Mouse (Mus musculus) v-Abl transformed pro-B cells (cell line): ENCODE measurements around the gene Ccdc153.

Source experiments
- in situ Hi-C, 2 experiments: fragments of 400-800 bp; cut with MboI; formaldehyde crosslinking; loops; one replicate each; pipeline ENCODE4 v1.15.1; 2025; ENCODE audit not compliant: unreplicated experiment in 2 of 2

Gene Ccdc153

DNA sequence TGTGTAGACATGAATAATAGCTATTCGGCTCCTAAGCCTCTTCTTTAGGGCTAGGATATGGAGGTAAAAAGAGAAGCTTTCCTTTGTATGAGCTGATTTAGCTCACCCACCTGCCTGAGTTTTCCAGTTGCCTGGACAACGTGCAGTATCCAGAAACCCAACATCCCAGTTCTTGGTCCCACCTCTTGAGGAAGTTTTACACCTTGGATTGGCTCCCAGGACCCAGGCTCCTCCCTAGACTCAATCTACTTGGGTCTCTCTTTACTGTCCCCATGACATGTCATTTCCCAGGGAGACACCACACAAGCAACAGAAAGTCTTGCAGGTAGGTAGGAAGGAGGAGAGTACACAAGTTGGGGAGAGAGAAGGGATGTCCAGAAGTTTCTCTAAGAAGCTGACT, at the start of gene Ccdc153:
Ccdc153 (plus strand) TSS at position 278 of the 400 bp plus-strand sequence.
- in situ Hi-C loops, result loop anchor here in 1 of 2 experiments (10.0 kb wide), 1 partner anchor 104 kb away; the partner anchor contains the start of gene Hmbs

GRCm38 (mm10) chr9:44191166-44191565, 49.3 kb upstream of the Ccdc153 start:
- in situ Hi-C loops, result no loop called here

DNA sequence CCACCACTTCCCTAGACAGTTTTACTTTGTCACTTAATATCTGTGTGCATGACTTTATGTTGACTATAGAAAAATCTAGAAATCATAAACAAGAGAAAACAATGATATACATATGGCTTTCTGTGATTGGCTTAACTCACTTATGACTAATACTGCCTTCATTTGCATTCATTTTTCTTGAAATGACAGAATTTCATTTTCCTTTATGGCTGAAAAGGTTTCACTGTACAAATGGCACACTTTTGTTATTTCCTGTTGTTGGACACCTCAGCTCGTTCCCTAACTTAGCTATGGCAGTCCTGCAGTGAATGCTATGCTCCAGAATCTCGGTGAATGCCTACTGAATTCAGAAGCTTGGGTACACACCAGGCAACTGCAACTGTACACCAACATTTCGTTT, 48.2 kb upstream of the Ccdc153 start:
- in situ Hi-C loops, result no loop called here

- in situ Hi-C loops, result no loop called here
Observed at GRCm38 (mm10) chr9:44192794-44193193, 47.7 kb upstream of the Ccdc153 start.

DNA sequence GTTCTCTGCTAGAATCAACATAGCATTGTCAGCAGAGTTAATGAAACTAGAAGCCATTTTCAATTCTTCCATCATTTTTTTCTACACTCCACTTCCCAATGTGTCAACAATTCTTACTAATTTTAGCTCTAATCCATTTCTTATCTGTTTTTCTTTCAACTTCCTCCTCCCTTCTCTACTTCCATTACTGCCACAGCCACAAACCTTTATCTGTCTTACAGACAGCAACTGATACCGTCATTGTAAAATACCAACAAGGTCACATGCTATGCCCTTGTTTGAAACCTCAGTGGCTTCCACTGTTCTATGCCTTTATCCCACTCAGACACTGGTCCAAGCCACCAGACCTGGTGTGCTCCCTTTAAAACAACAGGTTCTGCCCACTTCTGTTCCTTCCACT, 46.5 kb upstream of the Ccdc153 start:
- in situ Hi-C loops, result no loop called here

DNA sequence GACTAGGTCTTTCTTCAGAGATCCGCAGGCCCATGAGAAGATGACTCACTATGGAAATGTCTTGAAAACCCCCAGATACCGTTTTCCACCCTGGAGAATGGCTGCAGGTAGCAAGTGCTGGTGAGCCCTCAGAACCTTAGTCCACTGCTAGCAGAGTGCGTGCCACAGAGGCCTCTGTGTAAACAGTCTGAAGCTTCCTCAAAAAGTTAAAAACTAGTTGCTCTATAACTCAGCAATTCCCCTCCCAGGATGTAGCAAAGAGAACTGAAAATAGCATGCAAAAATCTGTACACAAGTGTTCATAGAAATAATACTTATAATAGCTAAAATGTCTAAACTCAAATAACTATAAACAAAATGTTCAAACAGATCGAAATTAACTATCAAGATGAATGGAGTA, 44.1 kb upstream of the Ccdc153 start:
- in situ Hi-C loops, result no loop called here

DNA sequence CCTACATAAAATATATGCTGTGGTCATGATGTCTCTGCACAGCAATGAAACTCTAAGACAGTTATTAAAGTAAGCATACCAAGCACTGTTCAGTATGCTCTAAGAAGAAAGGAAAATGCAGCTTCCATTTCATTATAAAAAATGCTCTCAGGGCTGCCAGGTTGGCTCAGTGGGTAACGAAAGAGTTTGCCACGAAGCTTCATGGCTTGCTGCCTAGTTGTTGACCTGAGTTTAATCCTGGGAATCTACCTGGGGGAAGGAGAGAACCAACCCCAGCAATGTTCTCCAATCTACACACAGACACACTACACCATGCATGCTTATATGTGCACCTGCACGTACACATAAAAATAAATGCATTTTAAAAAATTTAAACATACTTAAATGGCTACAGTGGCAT, 41.3 kb upstream of the Ccdc153 start:
- in situ Hi-C loops, result no loop called here

DNA sequence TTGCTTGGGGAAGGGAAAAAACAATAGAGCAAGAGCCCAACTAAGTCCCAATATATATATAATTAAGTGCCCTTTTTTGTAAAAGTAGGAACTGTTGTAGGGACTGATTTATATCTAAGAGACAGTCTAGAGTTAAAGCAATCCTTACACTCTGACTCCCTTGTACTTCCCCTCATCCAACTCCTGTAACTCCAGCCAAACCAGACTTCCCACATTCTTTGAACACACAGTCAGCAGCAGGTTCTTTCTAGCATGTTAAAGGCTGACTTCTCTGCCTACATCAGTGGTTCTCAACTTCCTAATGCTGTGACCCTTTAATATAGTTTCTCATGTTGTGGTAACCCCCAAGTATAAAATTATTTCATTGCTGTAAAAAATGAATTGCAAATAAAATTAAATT, 40.9 kb upstream of the Ccdc153 start:
- in situ Hi-C loops, result no loop called here

- in situ Hi-C loops, result no loop called here
Observed at GRCm38 (mm10) chr9:44200458-44200857, 40.0 kb upstream of the Ccdc153 start.

- in situ Hi-C loops, result no loop called here
Observed at GRCm38 (mm10) chr9:44207840-44208239, 32.6 kb upstream of the Ccdc153 start.

DNA sequence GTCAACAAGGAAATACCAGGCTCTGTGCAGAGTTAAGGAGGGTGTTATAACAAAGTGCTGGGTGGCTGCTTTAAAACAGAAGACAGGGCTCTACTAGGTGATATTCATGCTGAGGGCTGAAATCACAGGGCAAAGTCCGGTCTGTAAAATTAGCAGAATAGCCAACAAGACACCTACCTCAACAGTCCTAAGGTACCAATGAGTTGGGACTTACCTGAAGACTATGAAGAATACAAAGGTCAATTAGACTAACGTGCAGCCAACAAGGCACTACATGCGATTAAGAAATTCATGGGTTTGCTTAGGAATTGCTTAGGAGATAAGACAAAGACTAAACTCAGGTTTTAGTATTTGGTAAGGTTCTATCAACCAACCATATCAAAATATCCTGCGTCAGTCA, 31.1 kb upstream of the Ccdc153 start:
- in situ Hi-C loops, result no loop called here

DNA sequence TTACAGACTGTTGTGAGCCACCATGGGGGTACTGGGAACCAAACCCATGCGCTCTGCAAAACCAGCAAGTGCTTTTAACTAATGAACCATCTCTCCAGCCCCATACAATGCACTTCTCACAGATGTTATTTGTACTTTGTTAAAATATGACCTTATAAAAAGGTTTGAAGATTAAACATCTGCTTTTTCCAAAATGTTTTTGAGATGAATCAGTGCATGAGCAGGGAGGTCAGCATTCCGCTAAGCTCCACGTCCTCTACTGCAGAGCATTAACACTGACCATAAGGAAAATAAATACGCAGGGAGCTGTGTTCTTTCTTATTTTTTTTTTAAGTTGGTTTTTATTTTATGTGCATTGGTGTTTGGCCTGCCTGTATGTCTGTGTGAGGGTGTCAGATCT, 28.1 kb upstream of the Ccdc153 start:
- in situ Hi-C loops, result no loop called here

DNA sequence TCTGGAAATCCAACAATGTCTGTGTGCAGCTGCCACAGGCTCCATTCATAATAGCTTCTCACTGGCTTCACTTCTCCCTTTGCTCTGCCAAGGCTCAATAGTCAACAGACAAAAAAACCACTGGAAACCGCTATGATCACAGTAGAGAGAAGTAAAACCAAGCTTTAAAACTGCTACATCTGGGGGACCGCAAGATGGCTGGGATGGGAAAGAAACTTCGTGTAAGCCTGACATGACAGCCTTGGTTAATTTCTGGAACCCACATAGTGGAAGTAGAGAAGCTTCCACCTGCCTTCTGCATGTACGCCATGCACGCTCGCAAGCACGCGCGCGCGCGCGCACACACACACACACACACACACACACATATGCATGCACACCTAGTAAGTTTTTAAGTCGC, 26.9 kb upstream of the Ccdc153 start:
- in situ Hi-C loops, result no loop called here

DNA sequence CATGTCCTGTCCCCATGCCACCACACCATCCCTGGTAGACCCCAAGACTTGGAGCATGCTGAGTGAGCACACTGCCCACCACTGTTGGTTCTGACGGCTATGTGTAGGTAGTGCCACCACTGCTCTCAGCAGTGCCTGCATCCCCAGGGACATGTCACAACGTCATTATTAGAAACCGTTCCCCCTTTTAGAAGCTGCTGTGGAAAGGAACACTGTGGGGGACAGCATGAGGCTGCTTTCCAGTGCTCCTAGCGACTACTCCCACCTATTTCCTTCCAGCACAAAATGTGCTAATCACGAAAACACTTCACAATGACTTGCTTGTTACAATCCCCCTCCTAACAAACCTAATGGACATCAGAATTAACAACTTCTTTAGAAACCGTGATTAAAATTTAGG, 14.5 kb upstream of the Ccdc153 start:
- in situ Hi-C loops, result no loop called here

DNA sequence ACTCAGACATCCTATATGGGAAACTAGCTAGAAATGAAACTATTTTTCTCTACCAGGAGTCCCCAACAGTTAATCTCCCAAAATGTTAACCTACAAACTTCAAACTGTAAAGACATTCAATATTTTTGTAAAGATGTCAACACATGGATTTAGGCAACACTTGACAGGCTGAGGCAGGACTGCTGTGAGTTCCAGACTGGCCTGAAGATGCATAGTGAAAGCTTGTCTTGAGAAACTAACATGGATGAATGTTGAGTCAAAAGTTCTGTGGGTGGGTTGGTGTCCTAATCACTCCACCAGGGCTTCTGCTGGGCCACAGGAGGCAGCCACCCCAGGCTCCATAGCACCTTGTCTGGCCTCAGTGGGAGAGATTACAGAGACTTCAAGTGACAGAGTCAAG, 8.9 kb upstream of the Ccdc153 start:
- in situ Hi-C loops, result loop anchor here (10.0 kb wide), 2 partner anchors 47 to 107 kb away; no protein-coding TSS in a partner anchor

DNA sequence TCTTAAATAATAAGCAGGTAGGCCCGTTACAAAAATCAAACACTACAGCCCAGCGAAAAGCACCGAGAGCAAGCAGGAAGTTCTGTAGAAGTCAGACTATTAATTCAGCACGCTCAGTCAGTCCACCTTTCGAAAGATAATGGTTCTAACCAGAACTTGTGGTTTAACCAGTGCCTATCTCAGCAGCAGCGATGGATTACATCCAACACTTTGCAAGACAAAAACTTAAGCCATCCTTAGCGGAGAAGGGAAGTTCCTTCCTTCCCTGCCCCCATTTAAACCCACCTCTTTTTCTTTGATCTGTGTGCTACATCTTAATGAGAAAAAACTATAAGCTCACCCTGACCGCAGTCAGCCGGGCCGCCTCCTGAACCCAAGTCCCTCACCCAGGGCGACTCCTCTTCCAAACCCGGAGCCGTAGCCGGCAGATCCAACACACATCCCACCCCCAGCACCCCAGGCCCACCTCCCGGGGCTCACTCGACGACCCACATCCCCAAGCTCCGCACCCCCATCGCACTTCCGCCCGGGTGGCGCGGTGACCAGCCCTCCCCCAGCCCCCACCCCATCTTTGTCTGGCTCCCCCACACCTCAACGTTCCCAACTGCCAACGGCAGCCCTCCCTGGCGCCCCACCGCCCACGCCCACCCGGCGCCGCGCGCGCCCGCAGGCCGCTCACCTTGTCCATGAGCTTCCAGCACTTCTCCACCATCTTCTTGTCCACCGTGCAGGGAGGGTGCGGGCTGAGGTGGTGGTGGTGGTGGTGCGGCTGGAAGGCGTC, 7.3 kb upstream of the Ccdc153 start:
- in situ Hi-C loops, result loop anchor here (10.0 kb wide), 2 partner anchors 48 to 108 kb away; no protein-coding TSS in a partner anchor

GRCm38 (mm10) chr9:44233802-44234478, 6.5 kb upstream of the Ccdc153 start, which contains the start of gene Cbl:
Gene Cbl, minus strand, starts transcription at chr9:44234049.
- in situ Hi-C loops, result loop anchor here (10.0 kb wide), 2 partner anchors 49 to 109 kb away; no protein-coding TSS in a partner anchor

DNA sequence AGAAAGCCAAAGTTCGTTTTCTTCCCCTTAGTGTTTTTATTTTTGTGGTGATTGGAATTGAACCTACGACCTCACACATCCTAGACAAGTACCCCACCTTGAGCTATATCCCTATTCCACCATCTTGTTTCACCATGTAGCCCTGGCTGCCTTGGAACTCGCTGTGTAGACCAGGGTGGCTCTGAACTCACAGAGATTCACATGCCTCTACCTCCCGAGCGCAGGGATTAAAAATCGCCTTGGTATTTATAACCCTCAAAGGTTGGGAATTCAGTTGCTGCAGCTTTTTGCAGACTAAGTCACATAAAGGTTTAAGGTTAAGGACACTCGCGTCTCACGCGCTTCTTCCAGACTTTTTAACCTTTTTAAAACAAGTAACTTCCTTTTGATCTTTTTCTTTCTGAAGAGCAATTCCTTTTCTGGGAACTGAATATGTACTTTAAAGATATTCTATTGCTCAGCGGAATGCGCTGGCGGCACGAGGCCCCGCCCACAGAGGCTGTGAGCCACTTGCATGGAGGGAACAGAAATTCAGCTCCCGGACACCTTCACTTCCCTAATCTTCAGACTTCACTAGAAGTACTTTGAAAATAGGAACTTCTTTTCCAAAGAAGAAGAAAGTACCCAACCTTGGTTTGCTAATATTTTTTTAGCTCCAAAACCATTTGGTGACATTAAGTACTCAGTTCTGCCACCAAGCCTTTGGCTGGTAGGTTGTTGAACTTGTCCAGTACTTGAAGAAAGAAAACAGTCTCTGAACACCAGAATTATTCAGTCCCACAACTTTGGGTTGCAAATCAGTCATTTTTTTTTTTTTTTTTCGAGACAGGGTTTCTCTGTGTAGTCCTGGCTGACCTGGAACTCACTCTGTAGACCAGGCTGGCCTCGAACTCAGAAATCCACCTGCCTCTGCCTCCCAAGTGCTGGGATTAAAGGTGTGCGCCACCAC, 5.7 kb upstream of the Ccdc153 start:
- in situ Hi-C loops, result loop anchor here (10.0 kb wide), 2 partner anchors 50 to 110 kb away; no protein-coding TSS in a partner anchor

DNA sequence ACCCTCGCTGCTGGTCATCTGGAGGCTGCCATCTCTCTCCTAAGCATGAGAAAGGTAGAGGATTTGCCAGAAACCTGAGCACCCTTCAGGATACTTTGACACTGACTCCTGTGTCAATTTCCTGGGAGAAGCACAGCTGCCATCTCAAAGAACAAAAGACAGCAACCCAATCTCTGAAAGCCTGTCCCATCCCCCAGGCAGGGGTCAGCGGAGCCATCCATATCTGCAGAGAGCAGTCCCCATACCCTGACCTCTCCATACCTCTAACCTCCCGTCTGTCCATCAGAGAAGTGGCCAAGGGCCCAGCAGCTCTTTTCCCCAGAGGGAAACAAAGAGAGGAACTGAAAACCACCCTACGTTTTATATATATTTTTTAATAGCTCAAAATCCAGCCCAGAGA, 3.9 kb upstream of the Ccdc153 start:
- in situ Hi-C loops, result loop anchor here (10.0 kb wide), 2 partner anchors 52 to 112 kb away; no protein-coding TSS in a partner anchor

DNA sequence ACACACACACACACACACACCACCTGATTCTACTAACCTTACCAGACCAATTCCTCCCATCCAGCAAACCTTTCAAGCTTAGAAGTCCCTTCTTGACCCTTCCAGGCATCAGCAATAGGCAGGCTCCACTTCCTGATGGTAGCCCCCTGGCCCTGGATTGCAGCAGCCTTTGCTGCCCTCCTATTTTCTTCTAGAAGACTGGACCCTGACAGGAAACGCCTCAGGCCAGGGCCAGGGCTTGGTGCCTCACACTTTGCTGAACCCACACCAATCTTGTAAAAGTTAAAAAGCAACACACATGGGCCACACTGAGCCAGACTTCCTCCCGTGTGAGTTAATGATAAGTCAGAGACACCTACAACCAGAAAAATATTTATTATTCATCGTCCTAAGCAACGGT, 3.3 kb upstream of the Ccdc153 start:
- in situ Hi-C loops, result loop anchor here (10.0 kb wide), 2 partner anchors 52 to 112 kb away; no protein-coding TSS in a partner anchor
